Mouse (Mus musculus): ENCODE results near the gene Ech1.
A peak's percentile ranks its signal among the peaks of the same experiment; 100 is the strongest.

Gene Ech1

DNA sequence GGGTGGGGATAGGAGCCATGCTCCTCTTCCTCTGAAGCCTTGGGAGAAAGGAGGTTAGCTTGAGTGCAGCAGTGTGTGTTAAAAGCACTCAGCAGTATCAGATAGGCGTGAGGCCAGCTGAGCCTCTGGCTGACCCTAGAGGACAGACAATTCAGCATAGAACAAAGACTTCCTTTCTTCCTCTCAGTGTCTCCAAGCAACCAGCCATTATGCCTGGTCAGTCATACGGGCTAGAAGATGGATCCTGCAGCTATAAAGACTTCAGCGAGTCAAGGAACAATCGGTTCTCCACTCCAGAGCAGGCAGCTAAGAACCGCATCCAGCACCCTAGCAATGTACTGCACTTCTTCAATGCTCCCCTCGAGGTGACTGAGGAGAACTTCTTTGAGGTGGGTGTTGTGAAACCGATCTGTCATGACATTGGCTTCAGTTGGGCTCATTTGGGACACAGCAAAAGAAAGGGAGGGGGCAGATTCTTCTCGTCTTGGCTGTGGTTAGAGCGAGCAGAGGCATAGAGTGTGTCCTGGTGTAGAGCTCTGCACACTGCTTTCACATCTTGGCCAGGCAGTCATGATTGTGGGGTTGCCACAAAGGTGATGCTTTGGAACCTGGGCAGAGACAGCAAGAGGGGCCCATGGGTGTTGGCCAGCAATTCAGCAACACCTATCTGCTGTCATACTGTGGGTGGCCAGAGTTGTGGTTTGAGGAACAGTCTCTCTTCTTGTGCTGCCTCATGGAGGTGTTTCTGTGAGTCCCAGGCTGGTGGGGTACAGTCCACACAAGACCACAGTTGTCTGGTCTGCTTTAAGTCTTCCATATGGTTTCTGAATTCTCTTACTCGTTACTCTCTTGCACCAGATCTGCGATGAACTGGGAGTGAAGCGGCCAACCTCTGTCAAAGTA, 4.4 kb upstream of the Ech1 start:
- DNase-seq = no peak

DNA sequence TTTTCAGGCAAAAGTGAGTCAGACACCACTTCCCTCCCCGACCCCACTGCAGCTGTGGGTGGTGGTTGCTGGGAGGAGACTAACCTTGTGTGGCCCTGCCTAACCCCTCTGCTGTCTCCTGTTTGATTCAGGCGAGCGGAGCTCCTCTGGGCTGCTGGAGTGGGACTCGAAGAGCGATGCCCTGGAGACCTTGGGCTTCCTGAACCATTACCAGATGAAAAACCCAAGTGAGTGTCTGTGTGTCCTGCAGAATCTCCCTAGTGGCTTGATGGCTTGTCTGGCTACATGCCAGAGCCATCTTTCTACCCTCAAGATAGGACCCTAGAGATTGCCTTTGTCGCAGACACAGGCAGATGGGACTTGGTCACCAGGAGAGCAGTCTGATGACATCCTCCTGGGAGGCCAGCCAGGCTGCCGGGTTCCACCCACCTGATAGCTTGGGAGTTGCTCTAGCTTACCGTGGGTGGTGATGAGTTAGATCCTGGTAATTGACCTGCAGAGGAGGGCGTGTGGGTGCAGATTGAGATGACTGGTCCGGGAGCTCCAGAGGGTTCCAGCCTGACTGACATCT, 3.7 kb upstream of the Ech1 start:
- peak; percentile 76 to 79 for DNase-seq

DNA sequence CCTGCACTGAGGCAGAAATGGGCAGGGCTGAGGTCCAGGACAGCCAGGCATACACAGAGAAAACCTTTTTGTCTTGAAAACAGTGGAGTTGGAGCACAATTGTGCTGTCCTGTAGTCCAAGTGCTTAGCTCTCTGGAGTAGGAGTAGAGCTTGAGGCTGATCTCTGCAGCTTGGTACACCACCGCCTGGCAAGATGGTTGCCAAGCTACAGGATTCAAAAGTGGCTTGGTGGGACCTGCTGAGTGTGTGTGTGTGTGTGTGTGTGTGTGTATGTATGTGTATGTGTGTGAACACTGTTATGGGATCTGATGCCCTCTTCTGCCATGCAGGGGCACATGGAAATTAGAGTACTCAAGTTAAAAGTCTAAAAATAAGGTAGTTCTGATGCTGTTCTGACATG, 2.5 kb upstream of the Ech1 start:
- no peak for DNase-seq

DNA sequence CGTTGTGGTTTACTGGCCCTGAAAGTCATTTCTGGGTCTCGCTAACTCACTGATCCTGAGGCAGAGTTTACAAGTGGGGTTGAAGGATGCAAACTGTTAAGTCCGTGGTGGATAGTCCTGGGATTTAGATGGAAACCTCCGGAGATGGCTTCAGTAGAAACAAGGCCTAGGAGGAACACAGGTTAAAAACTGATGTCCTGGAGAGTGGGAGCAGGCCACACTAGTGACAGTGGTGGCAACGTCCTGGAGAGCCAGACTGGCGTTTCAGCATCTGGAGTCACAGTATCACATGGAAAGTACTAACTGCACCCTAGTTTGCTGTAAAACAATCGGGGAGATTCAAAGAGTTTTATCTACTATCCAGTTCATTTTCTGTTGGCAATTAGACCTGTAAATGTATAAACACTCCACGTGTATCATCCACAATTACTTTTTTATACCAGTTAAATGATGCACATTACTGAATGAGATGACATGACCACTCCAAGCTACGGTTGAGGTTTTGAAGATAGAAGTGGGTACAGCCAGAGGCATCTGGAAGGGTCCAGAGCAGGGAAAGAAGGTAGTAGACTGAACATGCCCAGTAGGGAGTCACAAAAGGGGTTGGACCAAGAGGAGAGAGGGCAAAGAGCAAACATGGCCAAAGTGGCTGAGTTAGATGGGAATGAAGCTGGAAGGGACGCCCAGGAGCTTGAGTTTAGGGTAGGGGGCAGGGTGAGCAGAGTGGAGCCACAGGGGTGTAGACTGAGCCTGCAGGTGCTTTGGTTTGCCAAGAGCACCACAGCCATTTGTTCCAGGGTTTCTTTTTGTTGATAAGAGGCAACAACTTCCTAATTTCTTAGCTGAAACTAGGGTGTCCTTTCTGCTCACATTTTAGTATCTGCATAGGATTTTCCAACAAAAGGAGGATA, 1.8 kb upstream of the Ech1 start:
- no peak for DNase-seq

DNA sequence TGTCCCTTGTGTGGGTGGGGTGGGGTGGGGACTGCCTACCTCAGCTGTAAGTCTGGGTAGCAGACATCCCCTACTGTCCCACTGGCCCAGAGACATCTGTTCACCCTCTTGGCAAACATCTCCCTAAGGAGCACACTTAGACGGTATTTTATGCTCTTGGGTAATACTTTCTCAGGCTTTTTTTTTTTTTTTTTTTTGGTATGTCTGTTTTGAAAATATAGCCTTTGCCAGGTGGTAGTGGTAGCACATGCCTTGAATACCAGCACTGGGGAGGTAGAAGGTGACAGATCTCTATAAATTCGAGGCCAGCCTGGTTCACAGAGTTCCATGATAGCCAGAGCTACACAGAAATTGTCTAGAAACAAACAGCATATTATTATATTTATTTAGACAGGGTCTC, 1.1 kb upstream of the Ech1 start:
- DNase-seq = no peak

DNA sequence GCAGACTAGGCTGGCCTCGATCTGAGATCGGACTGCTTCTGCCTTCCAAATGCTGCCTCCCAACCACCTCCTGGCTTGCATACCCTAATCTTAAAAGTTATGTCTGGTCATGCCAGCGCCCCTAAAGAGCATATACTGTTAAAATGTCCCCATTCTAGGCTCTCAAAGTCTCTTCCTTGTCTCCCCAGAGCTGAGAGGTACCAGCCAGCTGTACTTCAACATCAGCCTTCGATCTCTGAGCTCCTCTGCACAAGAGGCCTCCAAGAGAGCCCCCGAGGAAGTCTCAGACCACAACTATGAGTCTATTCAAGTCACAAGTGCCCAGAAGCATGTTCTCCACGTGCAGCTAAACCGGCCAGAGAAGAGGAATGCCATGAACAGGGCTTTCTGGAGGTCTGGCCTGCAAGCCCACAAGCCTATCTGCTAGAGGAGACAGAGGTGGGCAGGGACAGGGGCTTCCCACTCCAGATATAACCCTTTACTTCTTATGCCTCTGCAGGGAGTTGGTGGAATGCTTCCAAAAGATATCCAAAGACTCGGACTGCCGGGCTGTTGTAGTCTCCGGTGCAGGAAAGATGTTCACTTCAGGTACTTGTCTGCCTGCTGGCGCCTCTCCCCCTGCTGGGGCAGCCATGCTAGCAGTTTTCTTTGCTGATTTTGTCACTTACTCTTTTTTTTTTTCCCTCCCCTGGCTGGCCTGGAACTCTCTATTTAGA, 827 bp downstream of the Ech1 start:
- no peak for DNase-seq

DNA sequence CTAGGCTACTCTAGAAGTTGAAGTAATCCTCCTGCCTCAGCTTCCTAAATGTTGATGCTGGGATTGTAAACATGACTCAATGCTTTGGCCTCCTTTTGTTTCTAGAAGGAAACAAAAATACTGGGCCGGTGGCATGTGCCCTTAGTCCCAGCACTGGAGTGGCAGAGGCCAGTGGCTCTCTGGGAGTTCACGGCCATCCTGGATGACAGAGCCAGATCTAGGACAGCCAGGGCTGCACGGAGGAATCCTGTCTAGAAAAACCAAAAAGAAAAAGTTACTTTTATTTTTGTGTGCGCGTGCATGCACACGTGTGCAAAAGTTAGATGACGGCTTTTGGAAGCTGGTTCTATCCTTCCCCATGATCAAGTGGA, 1.4 kb downstream of the Ech1 start:
- DNase-seq = no peak

DNA sequence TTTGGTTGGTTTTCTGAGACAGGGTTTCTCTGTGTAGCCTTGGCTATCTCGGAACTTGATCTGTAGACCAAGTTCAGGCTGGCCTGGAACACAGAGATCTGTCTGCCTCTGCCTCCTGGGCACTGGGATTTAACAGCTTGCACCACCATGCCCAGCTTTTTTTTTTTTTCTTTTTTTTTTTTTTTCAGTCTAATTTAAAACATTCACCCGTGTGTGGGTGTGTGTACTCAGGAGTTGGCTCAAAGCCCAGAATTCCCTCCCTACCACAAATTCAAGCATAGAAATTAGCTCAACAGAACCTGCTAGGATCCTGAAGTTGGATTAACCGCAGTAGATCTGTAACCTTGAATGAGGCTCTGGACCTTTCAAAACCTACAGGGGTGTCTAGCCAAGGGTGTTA, 2.3 kb downstream of the Ech1 start:
- peak in 1 of 2 experiments; percentile 47 for DNase-seq

DNA sequence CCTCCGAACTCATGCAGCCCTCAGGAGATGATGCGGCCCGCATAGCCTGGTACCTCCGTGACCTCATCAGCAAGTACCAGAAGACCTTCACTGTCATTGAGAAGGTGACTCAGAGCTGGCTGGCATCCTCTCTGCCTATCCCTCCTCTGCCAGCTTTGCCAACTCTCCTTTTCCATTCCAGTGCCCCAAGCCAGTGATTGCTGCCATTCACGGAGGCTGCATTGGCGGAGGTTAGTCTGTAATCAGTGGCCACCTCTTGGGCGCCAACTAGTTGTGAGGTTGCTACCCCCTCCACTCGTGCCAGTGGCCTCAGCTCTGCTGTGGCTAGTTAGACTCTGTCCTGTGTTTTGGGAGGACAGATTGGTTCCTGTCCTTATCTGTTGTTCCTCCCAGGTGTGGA, 4.8 kb downstream of the Ech1 start:
- DNase-seq = no peak

DNA sequence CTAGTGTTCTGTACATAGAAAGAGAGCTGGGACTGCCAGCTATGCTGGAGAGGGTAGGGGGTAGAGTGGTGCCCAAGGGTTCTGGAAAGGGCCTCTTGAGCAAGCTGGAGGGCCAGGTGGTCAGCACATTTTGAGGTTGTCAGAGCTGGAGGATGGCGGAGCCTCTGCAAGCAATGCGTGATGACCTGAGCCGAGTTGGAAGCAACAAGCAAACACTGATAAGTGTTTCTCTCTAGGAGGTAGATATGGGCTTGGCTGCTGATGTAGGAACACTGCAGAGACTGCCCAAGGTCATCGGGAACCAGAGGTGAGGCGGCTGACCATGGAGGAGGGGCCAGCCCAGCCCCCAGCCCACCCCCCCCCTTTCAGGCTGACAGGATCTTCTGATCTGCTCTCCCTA, 6.0 kb downstream of the Ech1 start:
- DNase-seq = no peak

DNA sequence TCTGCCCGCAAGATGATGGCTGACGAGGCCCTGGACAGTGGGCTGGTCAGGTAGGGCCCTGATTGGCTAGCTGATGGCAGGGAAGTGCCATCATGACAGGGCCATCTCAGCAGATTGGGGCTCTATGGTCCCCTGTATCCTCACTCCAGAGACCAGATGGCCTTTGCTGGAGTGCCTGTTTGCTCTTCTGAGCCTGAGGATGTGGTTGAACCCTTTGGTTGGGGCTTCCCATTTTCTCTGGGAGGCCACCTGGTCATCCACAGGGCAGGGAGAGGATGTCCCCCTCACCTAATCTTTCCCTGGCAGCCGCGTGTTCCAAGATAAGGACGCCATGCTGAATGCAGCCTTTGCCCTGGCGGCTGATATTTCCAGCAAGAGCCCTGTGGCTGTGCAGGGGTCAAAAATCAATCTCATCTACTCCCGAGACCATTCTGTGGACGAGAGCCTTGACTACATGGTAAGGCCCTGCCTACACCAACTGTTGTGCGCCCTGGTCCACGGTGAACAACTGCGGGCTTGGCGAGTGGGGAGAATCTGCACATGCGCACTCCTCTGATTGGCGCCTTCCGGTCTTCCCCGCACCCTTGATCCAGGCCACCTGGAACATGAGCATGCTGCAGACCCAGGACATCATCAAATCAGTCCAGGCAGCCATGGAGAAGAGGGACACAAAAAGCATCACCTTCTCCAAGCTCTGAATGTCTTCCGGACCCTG, 6.6 kb downstream of the Ech1 start:
- DNase-seq = no peak

DNA sequence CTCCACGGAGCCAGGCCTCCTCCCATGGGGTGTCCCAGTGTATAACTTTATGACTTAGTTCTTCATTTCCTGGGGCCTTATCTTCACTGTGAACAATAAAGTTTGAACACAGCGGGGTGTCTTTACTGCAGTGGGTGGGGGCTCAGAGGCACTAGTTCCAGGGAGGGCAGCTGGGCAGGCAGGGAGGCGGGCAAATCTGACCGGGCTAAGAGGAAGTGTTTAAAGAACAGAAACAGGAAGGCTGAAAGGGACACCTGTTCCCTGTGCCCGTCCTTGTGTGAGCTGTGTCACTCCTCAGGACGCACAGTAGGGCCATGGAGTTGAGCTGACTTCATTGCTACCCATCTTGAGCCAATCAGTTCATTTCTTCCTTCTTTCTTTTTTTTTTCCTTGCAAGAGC, 7.1 kb downstream of the Ech1 start:
- no peak for DNase-seq

DNA sequence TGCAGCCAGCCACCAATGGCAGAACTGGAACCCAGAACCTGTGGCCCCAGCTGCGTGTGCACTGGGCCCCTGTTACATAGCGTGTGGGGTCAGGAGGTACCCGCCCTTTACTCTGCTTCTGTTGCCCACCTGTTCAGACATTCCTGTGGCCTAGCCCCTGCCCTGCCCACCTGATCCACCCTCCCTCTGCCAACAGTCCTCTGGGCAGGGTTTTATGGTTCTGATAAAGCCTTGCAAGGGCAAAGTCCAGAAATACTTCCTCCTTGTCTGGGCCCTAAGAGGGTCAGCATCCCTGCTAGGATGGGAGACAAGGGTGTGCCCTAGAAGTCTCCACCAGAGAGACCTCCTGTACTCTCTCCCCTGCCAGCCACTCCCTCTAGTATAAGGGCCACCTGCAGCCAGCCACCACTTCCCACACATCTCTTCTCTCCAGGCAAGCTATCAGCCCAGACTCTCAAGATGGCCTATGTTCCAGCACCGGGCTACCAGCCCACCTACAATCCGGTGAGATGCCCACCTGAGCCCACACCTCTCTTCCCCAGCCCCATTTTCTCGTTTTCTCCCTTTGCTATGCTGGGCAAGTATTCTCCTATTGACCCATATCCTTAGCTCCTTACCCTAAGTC, 8.8 kb downstream of the Ech1 start, which contains the start of gene Lgals4:
TSS of gene Lgals4 (plus strand) at position 132 of the 625 bp plus-strand sequence.
- no peak for DNase-seq

DNA sequence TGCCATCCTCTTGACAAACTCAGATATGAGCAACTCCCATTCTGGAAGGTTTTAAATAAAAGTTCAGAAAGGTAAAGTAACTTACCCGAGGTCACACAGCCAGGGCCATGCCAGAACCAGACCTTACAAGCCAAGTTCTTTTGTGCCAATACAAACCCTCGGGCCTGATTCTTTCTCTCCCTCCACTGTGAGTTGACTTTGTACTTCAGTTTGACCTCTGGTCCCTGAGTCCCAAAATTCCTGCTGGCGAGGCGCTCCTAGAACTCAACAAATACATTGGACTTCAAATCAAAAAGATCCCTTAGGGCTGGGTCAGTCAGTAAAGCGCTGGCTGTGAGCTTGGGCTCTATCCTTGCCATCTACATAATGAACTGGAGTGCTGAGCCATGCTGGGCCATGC, 11.9 kb downstream of the Ech1 start:
- no peak for DNase-seq

DNA sequence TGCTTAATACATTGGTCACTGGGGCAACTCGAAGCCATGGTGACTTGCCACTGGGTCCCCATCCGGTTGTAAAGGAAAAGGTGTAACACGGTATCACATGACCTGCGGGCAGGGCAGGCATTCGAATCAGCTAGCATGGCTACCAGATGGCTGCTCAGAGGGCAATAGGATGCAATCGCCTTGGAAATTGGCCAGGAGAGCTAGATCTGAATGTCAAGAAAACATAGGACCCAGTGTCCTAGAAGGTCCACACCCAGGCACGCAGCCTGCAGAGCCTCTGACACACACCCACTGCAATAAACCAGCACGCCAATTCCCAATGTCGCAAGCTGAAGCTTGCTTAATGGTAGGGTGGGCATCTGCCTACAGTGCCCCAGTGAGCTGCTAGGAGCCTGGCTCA, 13.3 kb downstream of the Ech1 start:
- DNase-seq = no peak

DNA sequence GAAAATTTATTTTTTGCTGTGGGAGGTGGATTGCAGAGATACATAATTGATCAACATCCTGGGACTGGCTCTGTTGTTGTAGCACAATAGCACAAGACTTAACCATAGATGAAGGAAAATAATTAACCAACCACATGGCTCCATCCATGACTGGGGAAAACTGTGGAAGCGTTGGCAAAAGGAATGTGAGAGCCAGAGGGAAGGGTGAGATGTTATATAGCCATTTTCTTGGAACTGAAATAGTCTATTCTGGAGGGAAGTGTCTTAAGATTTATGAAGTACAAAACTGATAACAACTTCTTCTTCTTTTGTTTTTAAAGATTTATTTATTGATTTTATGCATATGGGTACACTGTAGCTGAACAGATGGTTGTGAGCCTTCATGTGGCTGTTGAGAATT, 22.3 kb downstream of the Ech1 start:
- no peak for DNase-seq

DNA sequence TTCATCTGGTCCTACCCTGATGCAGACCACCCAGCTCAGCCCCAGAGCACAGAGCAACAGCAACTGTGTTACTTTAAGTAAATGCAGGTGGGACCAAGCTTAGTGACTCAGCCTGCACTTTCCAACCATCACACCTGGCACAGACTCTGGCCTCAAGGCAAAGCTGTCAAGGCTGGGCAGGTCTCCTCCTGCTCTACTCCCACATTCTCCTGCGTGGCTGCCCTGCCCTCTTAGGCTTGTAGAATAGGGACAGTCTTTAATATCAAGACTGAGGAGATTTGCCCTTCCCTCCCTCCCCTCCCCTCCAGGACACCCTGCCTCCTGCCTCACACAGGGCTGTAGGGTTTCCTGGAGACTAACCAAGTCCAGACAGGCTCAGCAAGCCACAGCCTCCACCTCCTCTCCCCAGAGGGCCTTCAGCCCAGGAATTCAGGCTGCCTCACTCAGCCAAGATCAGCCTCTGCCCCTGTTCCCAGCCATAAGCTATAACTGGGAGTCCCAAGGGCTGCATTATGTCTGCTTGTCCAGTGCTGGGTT, 24.8 kb downstream of the Ech1 start:
- no peak for DNase-seq

DNA sequence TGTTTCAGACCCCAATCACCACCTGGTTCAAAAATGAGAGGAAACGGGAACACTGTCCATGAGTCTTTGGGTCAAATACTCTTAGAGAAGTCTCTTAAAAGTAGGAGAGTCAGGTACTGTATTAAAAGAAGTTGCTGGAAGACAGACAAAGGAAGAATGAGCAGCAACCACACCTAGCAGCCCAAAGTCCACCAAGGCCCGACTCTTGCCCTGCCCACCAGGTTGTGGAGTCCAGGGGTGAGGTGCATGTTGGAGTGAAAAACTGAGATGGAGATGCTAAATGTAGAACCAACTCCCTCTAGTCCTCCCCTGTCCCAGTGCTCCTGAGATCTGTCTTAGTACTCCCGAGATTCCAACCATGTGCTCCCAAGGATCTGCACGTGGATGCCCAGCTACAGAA, 25.6 kb downstream of the Ech1 start:
- no peak for DNase-seq

DNA sequence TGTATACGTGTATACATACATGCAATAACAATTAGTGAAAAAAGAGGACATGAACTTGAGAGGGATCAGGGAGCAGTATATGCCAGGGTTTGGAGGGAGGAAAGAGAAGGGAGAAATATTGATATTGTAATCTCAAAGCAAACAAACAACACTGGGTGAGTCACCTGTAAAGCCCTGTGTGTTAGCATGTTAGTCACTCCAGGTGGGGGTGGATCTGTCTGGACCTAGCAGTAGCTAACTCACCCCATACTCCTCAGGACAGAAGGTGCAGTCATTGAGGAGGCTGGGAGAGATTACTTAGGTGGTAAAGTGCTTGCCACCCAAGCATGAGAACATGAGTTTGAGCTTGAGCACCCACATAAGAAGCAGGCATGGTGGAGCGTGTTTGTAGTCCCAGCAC, 34.9 kb downstream of the Ech1 start:
- no peak for DNase-seq

DNA sequence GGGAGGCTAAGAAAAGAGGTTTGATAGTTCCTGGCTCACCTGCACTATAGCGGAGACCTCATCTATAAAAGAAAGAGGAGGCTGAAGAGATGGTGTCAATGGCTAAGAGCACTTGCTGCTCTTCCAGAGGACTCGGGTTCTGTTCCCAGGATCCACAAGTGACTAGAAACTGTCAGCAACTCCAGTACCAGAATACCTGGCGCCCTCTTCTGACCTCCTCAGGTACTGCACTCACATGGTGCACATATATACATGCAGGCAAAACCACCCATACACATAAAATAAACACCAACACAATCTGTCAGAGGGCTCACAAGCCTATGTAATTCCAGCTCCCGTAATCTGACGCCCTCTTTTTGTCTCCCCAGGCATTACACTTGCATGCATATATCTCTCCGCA, 35.9 kb downstream of the Ech1 start:
- no peak for DNase-seq

DNA sequence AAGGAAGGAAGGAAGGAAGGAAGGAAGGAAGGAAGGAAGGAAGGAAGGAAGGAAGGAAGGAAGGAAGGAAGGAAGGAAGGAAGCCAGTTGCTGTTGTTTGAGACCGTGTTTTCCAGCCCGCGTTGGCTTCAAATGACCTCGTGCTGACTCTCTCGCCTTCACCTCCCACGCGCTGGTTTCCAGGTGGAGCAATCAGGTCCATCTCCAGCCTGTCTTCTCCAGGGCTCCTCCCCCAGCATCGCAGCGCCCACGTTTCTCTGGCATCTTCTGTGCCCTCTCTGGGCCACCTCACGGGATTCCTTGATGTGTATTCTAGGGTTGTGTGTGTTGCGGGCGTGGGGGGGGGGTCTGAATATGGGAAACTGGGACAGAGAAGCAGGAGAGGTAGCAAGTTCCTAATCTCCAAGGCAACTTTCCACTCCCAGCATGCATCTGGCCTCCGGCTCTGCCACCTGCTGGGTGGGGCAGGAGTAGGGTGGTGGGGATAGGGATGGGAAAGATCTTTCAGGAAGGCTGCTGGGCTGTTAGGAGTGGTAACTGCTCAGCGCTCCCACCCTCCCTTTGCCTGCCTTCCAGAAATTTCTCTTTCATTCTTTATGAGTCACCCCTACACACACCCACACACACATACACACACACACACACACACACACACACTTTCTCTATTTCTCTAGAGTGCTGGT, 37.9 kb downstream of the Ech1 start:
- no peak for DNase-seq
